Mouse (Mus musculus) neutrophil, adult 5-6 weeks (primary cell): ENCODE results near the gene C130050O18Rik. TPM values are rescaled to one million over a fixed set of nuclear protein-coding genes. Genes with fewer than 3 reads are reported as not detected.
A peak's percentile ranks its signal among the peaks of the same experiment; 100 is the strongest.

Source experiments
- ATAC-seq: fragments of 151-379, 151-347 bp; 2 replicates; pipeline ENCODE4 v1.8.0; 2017; ENCODE audit warnings: mild to moderate bottlenecking, moderate TSS enrichment; ENCODE audit not compliant: insufficient number of reproducible peaks, poor library complexity, low FRiP score, severe bottlenecking; ENCODE audit errors: extremely low read depth
- total RNA-seq: library from RNA; stranded (forward); fragments of 200-1000 nt; gene quantifications from 2 replicates; pipeline ENCODE4 v1.2.3, GENCODE M21; 2017

C130050O18Rik gene
- total RNA-seq, 1 experiment from 2014 or later, result 40.3 TPM

GRCm38 (mm10) chr5:139393197-139393588, 11.9 kb upstream of the C130050O18Rik start:
- ATAC-seq, result no peak

GRCm38 (mm10) chr5:139394399-139394798, 10.7 kb upstream of the C130050O18Rik start:
- ATAC-seq, result no peak

GRCm38 (mm10) chr5:139395528-139395927, 9.6 kb upstream of the C130050O18Rik start:
- ATAC-seq, result no peak

GRCm38 (mm10) chr5:139397359-139397916, 7.6 kb upstream of the C130050O18Rik start:
- no peak for ATAC-seq

- ATAC-seq, result peak; percentile 84
These were observed 6.9 kb upstream of the C130050O18Rik start for GRCm38 (mm10) chr5:139397959-139398753.

- no peak for ATAC-seq
These were observed 6.3 kb upstream of the C130050O18Rik start for GRCm38 (mm10) chr5:139398786-139399185.

GRCm38 (mm10) chr5:139399991-139400390, 5.1 kb upstream of the C130050O18Rik start:
- ATAC-seq, result no peak

GRCm38 (mm10) chr5:139402106-139402505, 3.0 kb upstream of the C130050O18Rik start:
- no peak for ATAC-seq

GRCm38 (mm10) chr5:139403692-139404260, 1.3 kb upstream of the C130050O18Rik start:
- peak; percentile 21; the same call in 1 of the 2 replicates for ATAC-seq

GRCm38 (mm10) chr5:139405478-139405877, 398 bp downstream of the C130050O18Rik start:
- no peak for ATAC-seq

- no peak for ATAC-seq
These were observed 873 bp downstream of the C130050O18Rik start for GRCm38 (mm10) chr5:139405953-139406352.

- no peak for ATAC-seq
These were observed 2.2 kb downstream of the C130050O18Rik start for GRCm38 (mm10) chr5:139407121-139407885.

GRCm38 (mm10) chr5:139408511-139408910, 3.4 kb downstream of the C130050O18Rik start:
- ATAC-seq, result peak; percentile 70

- ATAC-seq, result no peak
These were observed 4.3 kb downstream of the C130050O18Rik start for GRCm38 (mm10) chr5:139409412-139409811.

- ATAC-seq, result no peak
These were observed 5.0 kb downstream of the C130050O18Rik start for GRCm38 (mm10) chr5:139410056-139410455.

GRCm38 (mm10) chr5:139411117-139411516, 6.0 kb downstream of the C130050O18Rik start:
- no peak for ATAC-seq

- no peak for ATAC-seq
These were observed 6.7 kb downstream of the C130050O18Rik start for GRCm38 (mm10) chr5:139411665-139412314.

GRCm38 (mm10) chr5:139413545-139413944, 8.5 kb downstream of the C130050O18Rik start:
- no peak for ATAC-seq

- no peak for ATAC-seq
These were observed 9.9 kb downstream of the C130050O18Rik start for GRCm38 (mm10) chr5:139415001-139415400.
